Mouse (Mus musculus): Measurements from ENCODE around the gene B4galnt1. TPM values are rescaled to one million over a fixed set of nuclear protein-coding genes. Genes with fewer than 3 reads are reported as not detected.
"Not testable (repeated sequence)": the region's sequence is repeated elsewhere in the genome, so short reads cannot be mapped to it uniquely, and the experiment has no call there.

B4galnt1 gene
- total RNA-seq (2021), result 1 to 10 TPM; 1.5 to 1.6 TPM

GRCm38 (mm10) chr10:127164631-127165353, at the start of gene B4galnt1:
Gene B4galnt1 (plus strand): TSS chr10:127165225.
- intact Hi-C loops (cut with DNase I), result loop anchor here (2.0 kb wide), 1 partner anchor 64 kb away; no protein-coding TSS in a partner anchor
- peak; percentile 50 for DNase-seq (ENCODE audit: low spot score)

GRCm38 (mm10) chr10:127118470-127118869, 46.6 kb upstream of the B4galnt1 start:
- intact Hi-C loops (cut with DNase I), result no loop called here
- no peak for DNase-seq (ENCODE audit: low spot score)

- DNase-seq (ENCODE audit: low spot score), result no peak
Measured at GRCm38 (mm10) chr10:127119229-127119628, 45.8 kb upstream of the B4galnt1 start.

GRCm38 (mm10) chr10:127120301-127121065, 44.5 kb upstream of the B4galnt1 start:
- intact Hi-C loops (cut with DNase I), result no loop called here

More at GRCm38 (mm10) chr10:127119229-127119628, 45.8 kb upstream of the B4galnt1 start:
- intact Hi-C loops (cut with DNase I), result no loop called here

GRCm38 (mm10) chr10:127121066-127121477, 44.0 kb upstream of the B4galnt1 start, which contains the start of gene Os9:
Gene Os9 (minus strand): TSS chr10:127121131.
- peak; percentile 95 for DNase-seq (ENCODE audit: low spot score)
- intact Hi-C loops (cut with DNase I), result no loop called here

More at GRCm38 (mm10) chr10:127120301-127121065, 44.5 kb upstream of the B4galnt1 start:
- no peak for DNase-seq (ENCODE audit: low spot score)

GRCm38 (mm10) chr10:127122018-127122417, 43.0 kb upstream of the B4galnt1 start:
- intact Hi-C loops (cut with DNase I), result loop anchor here (2.0 kb wide), 2 partner anchors 45 to 107 kb away; no protein-coding TSS in a partner anchor
- DNase-seq (ENCODE audit: low spot score), result no peak

GRCm38 (mm10) chr10:127122784-127123435, 42.1 kb upstream of the B4galnt1 start:
- intact Hi-C loops (cut with DNase I), result loop anchor here (2.0 kb wide), 2 partner anchors 44 to 106 kb away; no protein-coding TSS in a partner anchor
- DNase-seq (ENCODE audit: low spot score), result no peak

- no peak for DNase-seq (ENCODE audit: low spot score)
- intact Hi-C loops (cut with DNase I), result loop anchor here (2.0 kb wide), 2 partner anchors 43 to 105 kb away; no protein-coding TSS in a partner anchor
Measured at GRCm38 (mm10) chr10:127123436-127123805, 41.6 kb upstream of the B4galnt1 start.

GRCm38 (mm10) chr10:127125210-127126001, 39.6 kb upstream of the B4galnt1 start:
- intact Hi-C loops (cut with DNase I), result no loop called here
- DNase-seq (ENCODE audit: low spot score), result no peak

- intact Hi-C loops (cut with DNase I), result no loop called here
- no peak for DNase-seq (ENCODE audit: low spot score)
Measured at GRCm38 (mm10) chr10:127126579-127126978, 38.4 kb upstream of the B4galnt1 start.

- DNase-seq (ENCODE audit: low spot score), result no peak
- intact Hi-C loops (cut with DNase I), result no loop called here
Measured at GRCm38 (mm10) chr10:127127711-127128279, 37.2 kb upstream of the B4galnt1 start.

- intact Hi-C loops (cut with DNase I), result no loop called here
- DNase-seq (ENCODE audit: low spot score), result no peak
Measured at GRCm38 (mm10) chr10:127129431-127129830, 35.6 kb upstream of the B4galnt1 start.

- intact Hi-C loops (cut with DNase I), result no loop called here
- no peak for DNase-seq (ENCODE audit: low spot score)
Measured at GRCm38 (mm10) chr10:127132469-127132868, 32.6 kb upstream of the B4galnt1 start.

GRCm38 (mm10) chr10:127134394-127135035, 30.5 kb upstream of the B4galnt1 start:
- intact Hi-C loops (cut with DNase I); DNase-seq (ENCODE audit: low spot score): not testable (repeated sequence)

- DNase-seq (ENCODE audit: low spot score), result no peak
- intact Hi-C loops (cut with DNase I), result no loop called here
Measured at GRCm38 (mm10) chr10:127135118-127135836, 29.7 kb upstream of the B4galnt1 start.

- DNase-seq (ENCODE audit: low spot score), result no peak
- intact Hi-C loops (cut with DNase I), result no loop called here
Measured at GRCm38 (mm10) chr10:127136510-127136909, 28.5 kb upstream of the B4galnt1 start.

- DNase-seq (ENCODE audit: low spot score), result no peak
Measured at GRCm38 (mm10) chr10:127137896-127138295, 27.1 kb upstream of the B4galnt1 start.

More at GRCm38 (mm10) chr10:127137896-127138295, 27.1 kb upstream of the B4galnt1 start:
- intact Hi-C loops (cut with DNase I), result no loop called here
